Mouse (Mus musculus): ENCODE results near the gene Btf3l4. TPM values are rescaled to one million over a fixed set of nuclear protein-coding genes. Genes with fewer than 3 reads are reported as not detected.

Gene Btf3l4
- polyA plus RNA-seq, 1 experiment: 155 TPM

- Histone ChIP-seq H3K36me3 (ENCODE audit: control insufficient read depth, insufficient read depth, low read length, poor library complexity, severe bottlenecking) (no peaks in the 10 kb centered on the region), H3K4me3 (ENCODE audit: low read depth, low read length) (no peak overlapping the region), H3K27ac (ENCODE audit: insufficient read depth, low read length) (no peak overlapping the region), H3K4me1 (ENCODE audit: control insufficient read depth, insufficient read depth, low read length) (no peaks in the 10 kb centered on the region), H3K9me3 (replicated peaks; ENCODE audit: control insufficient read depth, insufficient read depth, low read length, poor library complexity, severe bottlenecking) (no peaks in the 10 kb centered on the region), H3K27me3 (ENCODE audit: control insufficient read depth, insufficient read depth, low read length, poor library complexity, severe bottlenecking) (no peaks in the 10 kb centered on the region), H3K9ac (ENCODE audit: low read depth, poor library complexity, severe bottlenecking) (no peak overlapping the region)
- TF ChIP-seq EP300 (IDR thresholded peaks at IDR 0.05; ENCODE audit: insufficient read depth, low read depth, low read length): no peak
- TF ChIP-seq CTCF (IDR thresholded peaks at IDR 0.05; ENCODE audit: low read depth, low read length): no peak
- TF ChIP-seq POLR2A (IDR thresholded peaks at IDR 0.05; ENCODE audit: insufficient read depth, low read length): no peak
These were observed 29.9 kb downstream of the Btf3l4 start for GRCm38 (mm10) chr4:108803535-108803934.

- Histone ChIP-seq H3K36me3 (ENCODE audit: control insufficient read depth, insufficient read depth, low read length, poor library complexity, severe bottlenecking) (no peaks in the 10 kb centered on the region), H3K4me1 (ENCODE audit: control insufficient read depth, insufficient read depth, low read length) (no peaks in the 10 kb centered on the region), H3K9me3 (replicated peaks; ENCODE audit: control insufficient read depth, insufficient read depth, low read length, poor library complexity, severe bottlenecking) (no peaks in the 10 kb centered on the region), H3K9ac (ENCODE audit: low read depth, poor library complexity, severe bottlenecking) (no peak overlapping the region), H3K27me3 (ENCODE audit: control insufficient read depth, insufficient read depth, low read length, poor library complexity, severe bottlenecking) (no peaks in the 10 kb centered on the region), H3K4me3 (ENCODE audit: low read depth, low read length) (no peak overlapping the region), H3K27ac (ENCODE audit: insufficient read depth, low read length) (no peak overlapping the region)
- TF ChIP-seq CTCF (IDR thresholded peaks at IDR 0.05; ENCODE audit: low read depth, low read length) (peak; percentile 61), POLR2A (IDR thresholded peaks at IDR 0.05; ENCODE audit: insufficient read depth, low read length) (no peak)
These were observed 35.2 kb downstream of the Btf3l4 start for GRCm38 (mm10) chr4:108798083-108798830.

GRCm38 (mm10) chr4:108796701-108797100, 36.7 kb downstream of the Btf3l4 start:
- Histone ChIP-seq H3K36me3 (ENCODE audit: control insufficient read depth, insufficient read depth, low read length, poor library complexity, severe bottlenecking) (no peaks in the 10 kb centered on the region), H3K9ac (ENCODE audit: low read depth, poor library complexity, severe bottlenecking) (no peak overlapping the region), H3K27ac (ENCODE audit: insufficient read depth, low read length) (no peak overlapping the region), H3K27me3 (ENCODE audit: control insufficient read depth, insufficient read depth, low read length, poor library complexity, severe bottlenecking) (no peaks in the 10 kb centered on the region), H3K4me3 (ENCODE audit: low read depth, low read length) (no peak overlapping the region), H3K4me1 (ENCODE audit: control insufficient read depth, insufficient read depth, low read length) (no peaks in the 10 kb centered on the region), H3K9me3 (replicated peaks; ENCODE audit: control insufficient read depth, insufficient read depth, low read length, poor library complexity, severe bottlenecking) (no peaks in the 10 kb centered on the region)
- no peak for TF ChIP-seq EP300 (IDR thresholded peaks at IDR 0.05; ENCODE audit: insufficient read depth, low read depth, low read length)
- TF ChIP-seq POLR2A (IDR thresholded peaks at IDR 0.05; ENCODE audit: insufficient read depth, low read length): no peak
- TF ChIP-seq CTCF (IDR thresholded peaks at IDR 0.05; ENCODE audit: low read depth, low read length): no peak

- no peak for TF ChIP-seq EP300 (IDR thresholded peaks at IDR 0.05; ENCODE audit: insufficient read depth, low read depth, low read length)
- TF ChIP-seq CTCF (IDR thresholded peaks at IDR 0.05; ENCODE audit: low read depth, low read length): no peak
- no peak for TF ChIP-seq POLR2A (IDR thresholded peaks at IDR 0.05; ENCODE audit: insufficient read depth, low read length)
- H3K9ac ChIP-seq (ENCODE audit: low read depth, poor library complexity, severe bottlenecking): no peak overlapping the region
- no peak overlapping the region for H3K27ac ChIP-seq (ENCODE audit: insufficient read depth, low read length)
- H3K36me3 ChIP-seq (ENCODE audit: control insufficient read depth, insufficient read depth, low read length, poor library complexity, severe bottlenecking): no peaks in the 10 kb centered on the region
- H3K27me3 ChIP-seq (ENCODE audit: control insufficient read depth, insufficient read depth, low read length, poor library complexity, severe bottlenecking): no peaks in the 10 kb centered on the region
- no peaks in the 10 kb centered on the region for H3K4me1 ChIP-seq (ENCODE audit: control insufficient read depth, insufficient read depth, low read length)
- no peak overlapping the region for H3K4me3 ChIP-seq (ENCODE audit: low read depth, low read length)
- no peaks in the 10 kb centered on the region for H3K9me3 ChIP-seq (replicated peaks; ENCODE audit: control insufficient read depth, insufficient read depth, low read length, poor library complexity, severe bottlenecking)
These were observed 39.5 kb downstream of the Btf3l4 start for GRCm38 (mm10) chr4:108793941-108794340.

- TF ChIP-seq EP300 (IDR thresholded peaks at IDR 0.05; ENCODE audit: insufficient read depth, low read depth, low read length) (no peak), CTCF (IDR thresholded peaks at IDR 0.05; ENCODE audit: low read depth, low read length) (no peak), POLR2A (IDR thresholded peaks at IDR 0.05; ENCODE audit: insufficient read depth, low read length) (no peak)
- no peaks in the 10 kb centered on the region for H3K4me1 ChIP-seq (ENCODE audit: control insufficient read depth, insufficient read depth, low read length)
These were observed 42.9 kb downstream of the Btf3l4 start for GRCm38 (mm10) chr4:108790507-108790906.

GRCm38 (mm10) chr4:108789258-108789936, 44.0 kb downstream of the Btf3l4 start:
- H3K36me3 ChIP-seq (ENCODE audit: control insufficient read depth, insufficient read depth, low read length, poor library complexity, severe bottlenecking): no peaks in the 10 kb centered on the region
- TF ChIP-seq EP300 (IDR thresholded peaks at IDR 0.05; ENCODE audit: insufficient read depth, low read depth, low read length) (no peak), CTCF (IDR thresholded peaks at IDR 0.05; ENCODE audit: low read depth, low read length) (no peak), POLR2A (IDR thresholded peaks at IDR 0.05; ENCODE audit: insufficient read depth, low read length) (no peak)

More at GRCm38 (mm10) chr4:108790507-108790906, 42.9 kb downstream of the Btf3l4 start:
- no peaks in the 10 kb centered on the region for H3K27me3 ChIP-seq (ENCODE audit: control insufficient read depth, insufficient read depth, low read length, poor library complexity, severe bottlenecking)
- no peak overlapping the region for H3K27ac ChIP-seq (ENCODE audit: insufficient read depth, low read length)
- H3K4me3 ChIP-seq (ENCODE audit: low read depth, low read length): no peak overlapping the region
- H3K36me3 ChIP-seq (ENCODE audit: control insufficient read depth, insufficient read depth, low read length, poor library complexity, severe bottlenecking): no peaks in the 10 kb centered on the region
- H3K9me3 ChIP-seq (replicated peaks; ENCODE audit: control insufficient read depth, insufficient read depth, low read length, poor library complexity, severe bottlenecking): no peaks in the 10 kb centered on the region
- no peak overlapping the region for H3K9ac ChIP-seq (ENCODE audit: low read depth, poor library complexity, severe bottlenecking)

More at GRCm38 (mm10) chr4:108789258-108789936, 44.0 kb downstream of the Btf3l4 start:
- no peak overlapping the region for H3K27ac ChIP-seq (ENCODE audit: insufficient read depth, low read length)
- no peak overlapping the region for H3K9ac ChIP-seq (ENCODE audit: low read depth, poor library complexity, severe bottlenecking)
- H3K27me3 ChIP-seq (ENCODE audit: control insufficient read depth, insufficient read depth, low read length, poor library complexity, severe bottlenecking): no peaks in the 10 kb centered on the region
- no peak overlapping the region for H3K4me3 ChIP-seq (ENCODE audit: low read depth, low read length)
- no peaks in the 10 kb centered on the region for H3K9me3 ChIP-seq (replicated peaks; ENCODE audit: control insufficient read depth, insufficient read depth, low read length, poor library complexity, severe bottlenecking)
- H3K4me1 ChIP-seq (ENCODE audit: control insufficient read depth, insufficient read depth, low read length): no peaks in the 10 kb centered on the region
